Mouse (Mus musculus): ENCODE data around the gene Dnajb7. TPM values are rescaled to one million over a fixed set of nuclear protein-coding genes. Genes with fewer than 3 reads are reported as not detected.

Gene Dnajb7
- total RNA-seq (2023): not detected

GRCm38 (mm10) chr15:81408199-81408598 lies at the start of gene Dnajb7:
Gene Dnajb7 (minus strand): TSS chr15:81408299.

GRCm38 (mm10) chr15:81399638-81400315 lies 8.3 kb downstream of the Dnajb7 start, which contains the start of the genes St13 and Xpnpep3:
Gene St13 (minus strand): TSS chr15:81400077.
Gene Xpnpep3 (plus strand): TSS chr15:81400138.

GRCm38 (mm10) chr15:81360345-81361021 lies 47.6 kb downstream of the Dnajb7 start, which contains the start of gene Slc25a17:
Gene Slc25a17 (minus strand): TSS chr15:81360812.

Other genes starting within 250 kb of the Dnajb7 start
- 100 to 1,000 TPM; 138 to 144 TPM for gene Mrtfa, start 217.5 kb downstream of the Dnajb7 start, total RNA-seq (2023)
- gene Mchr1, start 172.8 kb downstream of the Dnajb7 start, total RNA-seq (2023): not detected
- gene Slc25a17, start 47.5 kb downstream of the Dnajb7 start, total RNA-seq (2023): 10 to 100 TPM; 35.9 to 36.0 TPM
- gene St13, start 8.2 kb downstream of the Dnajb7 start, total RNA-seq (2023): 100 to 1,000 TPM; 100 to 108 TPM
- 10 to 100 TPM; 18.2 to 22.6 TPM for gene Xpnpep3, start 8.2 kb downstream of the Dnajb7 start, total RNA-seq (2023)
- 100 to 1,000 TPM in 1 of 2 experiments, 10 to 100 TPM in 1; 96.2 to 112 TPM for gene Rbx1, start 58.0 kb upstream of the Dnajb7 start, total RNA-seq (2023)
- gene Ep300, start 177.1 kb upstream of the Dnajb7 start, total RNA-seq (2023): 100 to 1,000 TPM; 226 to 227 TPM

Measured in B cell, adult 67 days (primary cell).